Mouse (Mus musculus) CH12.LX (cell line): ENCODE measurements around the gene Il17ra.

ENCODE experiments used
- CTCF ChIP-seq, 2 experiments: IDR thresholded peaks in 1 of 2; conservative IDR thresholded peaks in 1 of 2; 2 replicates each; pipeline ENCODE4 v1.5.1; 2011 to 2012; ENCODE audit warnings: low read depth in 2 of 2, low read length in 2 of 2, improper control_type of control experiment in 1 of 2, inconsistent platforms in 1 of 2, mild to moderate bottlenecking in 1 of 2, moderate library complexity in 1 of 2
- MAX ChIP-seq: IDR thresholded peaks from 2 replicates; pipeline ENCODE4 v1.6.1; 2011; ENCODE audit warnings: low read length, improper control_type of control experiment

GRCm38 (mm10) chr6:120536337-120536736 is 73.3 kb downstream of the Il17ra start:
- no peak for TF ChIP-seq MAX
- peak in 1 of 2 experiments; percentile 46; a peak in 2 of 4 replicates for TF ChIP-seq CTCF (conservative IDR thresholded peaks at IDR 0.05 in 1 of 2, IDR thresholded peaks at IDR 0.05 in 1 of 2; ENCODE audit: low read depth in 2 of 2, low read length in 2 of 2)
